Mouse (Mus musculus): ENCODE measurements around the gene Gm49396. TPM values are rescaled to one million over a fixed set of nuclear protein-coding genes. Genes with fewer than 3 reads are reported as not detected.

The Gm49396 gene
- 1.6 TPM for polyA plus RNA-seq (2014; fragmentation: Illumina TruSeq; extraction: RNeasy Lipid Tissue Mini Kit (QIAGEN cat#74804); ENCODE audit: low read depth, low replicate concordance)

GRCm38 (mm10) chr7:30563117-30563905 is at the start of gene Gm49396, which contains the start of the genes U2af1l4 and Psenen:
Gm49396 (plus strand) TSS chr7:30563344.
U2af1l4 (plus strand) TSS chr7:30563301.
Psenen (minus strand) TSS chr7:30563627.

GRCm38 (mm10) chr7:30534633-30535577 is 28.2 kb upstream of the Gm49396 start, which contains the start of gene Arhgap33:
Arhgap33 (minus strand) TSS chr7:30535060.

GRCm38 (mm10) chr7:30552102-30553020 is 10.8 kb upstream of the Gm49396 start, which contains the start of the genes Hspb6 and Proser3:
Hspb6 (plus strand) TSS chr7:30552178.
Proser3 (minus strand) TSS chr7:30552299.

GRCm38 (mm10) chr7:30559443-30559954 is 3.6 kb upstream of the Gm49396 start, which contains the start of gene Lin37:
Lin37 (minus strand) TSS chr7:30559838.

GRCm38 (mm10) chr7:30564970-30565571 is 1.9 kb downstream of the Gm49396 start, which contains the start of gene Igflr1:
Igflr1 (plus strand) TSS chr7:30565427.

GRCm38 (mm10) chr7:30588676-30589434 is 25.7 kb downstream of the Gm49396 start, which contains the start of gene Kmt2b:
Kmt2b (minus strand) TSS chr7:30588726.

GRCm38 (mm10) chr7:30598786-30599185 is 35.6 kb downstream of the Gm49396 start, which contains the start of gene Zbtb32:
Zbtb32 (minus strand) TSS chr7:30598909.

GRCm38 (mm10) chr7:30612654-30613402 is 49.7 kb downstream of the Gm49396 start, which contains the start of gene Upk1a:
Upk1a (minus strand) TSS chr7:30612847.

Other genes starting within 250 kb of the Gm49396 start
- gene Syne4, start 248.5 kb upstream of the Gm49396 start, polyA plus RNA-seq (2014; fragmentation: Illumina TruSeq; extraction: RNeasy Lipid Tissue Mini Kit (QIAGEN cat#74804); ENCODE audit: low read depth, low replicate concordance) = not detected
- 0.50 TPM for gene E130208F15Rik, start 241.6 kb upstream of the Gm49396 start, polyA plus RNA-seq (2014; fragmentation: Illumina TruSeq; extraction: RNeasy Lipid Tissue Mini Kit (QIAGEN cat#74804); ENCODE audit: low read depth, low replicate concordance)
- gene Sdhaf1, start 239.4 kb upstream of the Gm49396 start, polyA plus RNA-seq (2014; fragmentation: Illumina TruSeq; extraction: RNeasy Lipid Tissue Mini Kit (QIAGEN cat#74804); ENCODE audit: low read depth, low replicate concordance) = 2.9 TPM
- gene Lrfn3, start 200.6 kb upstream of the Gm49396 start, polyA plus RNA-seq (2014; fragmentation: Illumina TruSeq; extraction: RNeasy Lipid Tissue Mini Kit (QIAGEN cat#74804); ENCODE audit: low read depth, low replicate concordance) = 0.85 TPM
- 6.5 TPM for gene Tyrobp, start 149.6 kb upstream of the Gm49396 start, polyA plus RNA-seq (2014; fragmentation: Illumina TruSeq; extraction: RNeasy Lipid Tissue Mini Kit (QIAGEN cat#74804); ENCODE audit: low read depth, low replicate concordance)
- not detected for gene Hcst, start 143.5 kb upstream of the Gm49396 start, polyA plus RNA-seq (2014; fragmentation: Illumina TruSeq; extraction: RNeasy Lipid Tissue Mini Kit (QIAGEN cat#74804); ENCODE audit: low read depth, low replicate concordance)
- gene Nfkbid, start 141.6 kb upstream of the Gm49396 start, polyA plus RNA-seq (2014; fragmentation: Illumina TruSeq; extraction: RNeasy Lipid Tissue Mini Kit (QIAGEN cat#74804); ENCODE audit: low read depth, low replicate concordance) = not detected
- not detected for gene Aplp1, start 117.8 kb upstream of the Gm49396 start, polyA plus RNA-seq (2014; fragmentation: Illumina TruSeq; extraction: RNeasy Lipid Tissue Mini Kit (QIAGEN cat#74804); ENCODE audit: low read depth, low replicate concordance)
- gene Kirrel2, start 105.7 kb upstream of the Gm49396 start, polyA plus RNA-seq (2014; fragmentation: Illumina TruSeq; extraction: RNeasy Lipid Tissue Mini Kit (QIAGEN cat#74804); ENCODE audit: low read depth, low replicate concordance) = not detected
- not detected for gene Nphs1, start 105.0 kb upstream of the Gm49396 start, polyA plus RNA-seq (2014; fragmentation: Illumina TruSeq; extraction: RNeasy Lipid Tissue Mini Kit (QIAGEN cat#74804); ENCODE audit: low read depth, low replicate concordance)
- gene Prodh2, start 69.7 kb upstream of the Gm49396 start, polyA plus RNA-seq (2014; fragmentation: Illumina TruSeq; extraction: RNeasy Lipid Tissue Mini Kit (QIAGEN cat#74804); ENCODE audit: low read depth, low replicate concordance) = 10.0 TPM
- gene Arhgap33, start 28.3 kb upstream of the Gm49396 start, polyA plus RNA-seq (2014; fragmentation: Illumina TruSeq; extraction: RNeasy Lipid Tissue Mini Kit (QIAGEN cat#74804); ENCODE audit: low read depth, low replicate concordance) = not detected
- 13.0 TPM for gene Hspb6, start 11.2 kb upstream of the Gm49396 start, polyA plus RNA-seq (2014; fragmentation: Illumina TruSeq; extraction: RNeasy Lipid Tissue Mini Kit (QIAGEN cat#74804); ENCODE audit: low read depth, low replicate concordance)
- 0.34 TPM for gene Proser3, start 11.0 kb upstream of the Gm49396 start, polyA plus RNA-seq (2014; fragmentation: Illumina TruSeq; extraction: RNeasy Lipid Tissue Mini Kit (QIAGEN cat#74804); ENCODE audit: low read depth, low replicate concordance)
- gene Lin37, start 3.5 kb upstream of the Gm49396 start, polyA plus RNA-seq (2014; fragmentation: Illumina TruSeq; extraction: RNeasy Lipid Tissue Mini Kit (QIAGEN cat#74804); ENCODE audit: low read depth, low replicate concordance) = 5.1 TPM
- 14.8 TPM for gene U2af1l4, start within 50 bp of the Gm49396 start, polyA plus RNA-seq (2014; fragmentation: Illumina TruSeq; extraction: RNeasy Lipid Tissue Mini Kit (QIAGEN cat#74804); ENCODE audit: low read depth, low replicate concordance)
- 23.8 TPM for gene Psenen, start 283 bp downstream of the Gm49396 start, polyA plus RNA-seq (2014; fragmentation: Illumina TruSeq; extraction: RNeasy Lipid Tissue Mini Kit (QIAGEN cat#74804); ENCODE audit: low read depth, low replicate concordance)
- gene Igflr1, start 2.1 kb downstream of the Gm49396 start, polyA plus RNA-seq (2014; fragmentation: Illumina TruSeq; extraction: RNeasy Lipid Tissue Mini Kit (QIAGEN cat#74804); ENCODE audit: low read depth, low replicate concordance) = not detected
- gene Kmt2b, start 25.4 kb downstream of the Gm49396 start, polyA plus RNA-seq (2014; fragmentation: Illumina TruSeq; extraction: RNeasy Lipid Tissue Mini Kit (QIAGEN cat#74804); ENCODE audit: low read depth, low replicate concordance) = 2.6 TPM
- gene Zbtb32, start 35.6 kb downstream of the Gm49396 start, polyA plus RNA-seq (2014; fragmentation: Illumina TruSeq; extraction: RNeasy Lipid Tissue Mini Kit (QIAGEN cat#74804); ENCODE audit: low read depth, low replicate concordance) = not detected
- not detected for gene Upk1a, start 49.5 kb downstream of the Gm49396 start, polyA plus RNA-seq (2014; fragmentation: Illumina TruSeq; extraction: RNeasy Lipid Tissue Mini Kit (QIAGEN cat#74804); ENCODE audit: low read depth, low replicate concordance)
- gene Cox6b1, start 62.8 kb downstream of the Gm49396 start, polyA plus RNA-seq (2014; fragmentation: Illumina TruSeq; extraction: RNeasy Lipid Tissue Mini Kit (QIAGEN cat#74804); ENCODE audit: low read depth, low replicate concordance) = 967 TPM
- not detected for gene Etv2, start 72.5 kb downstream of the Gm49396 start, polyA plus RNA-seq (2014; fragmentation: Illumina TruSeq; extraction: RNeasy Lipid Tissue Mini Kit (QIAGEN cat#74804); ENCODE audit: low read depth, low replicate concordance)
- gene Rbm42, start 87.0 kb downstream of the Gm49396 start, polyA plus RNA-seq (2014; fragmentation: Illumina TruSeq; extraction: RNeasy Lipid Tissue Mini Kit (QIAGEN cat#74804); ENCODE audit: low read depth, low replicate concordance) = 0.50 TPM
- 0.93 TPM for gene Haus5, start 101.7 kb downstream of the Gm49396 start, polyA plus RNA-seq (2014; fragmentation: Illumina TruSeq; extraction: RNeasy Lipid Tissue Mini Kit (QIAGEN cat#74804); ENCODE audit: low read depth, low replicate concordance)
- gene Pmis2, start 108.3 kb downstream of the Gm49396 start, polyA plus RNA-seq (2014; fragmentation: Illumina TruSeq; extraction: RNeasy Lipid Tissue Mini Kit (QIAGEN cat#74804); ENCODE audit: low read depth, low replicate concordance) = not detected
- gene 2200002J24Rik, start 135.6 kb downstream of the Gm49396 start, polyA plus RNA-seq (2014; fragmentation: Illumina TruSeq; extraction: RNeasy Lipid Tissue Mini Kit (QIAGEN cat#74804); ENCODE audit: low read depth, low replicate concordance) = not detected
- gene Atp4a, start 148.9 kb downstream of the Gm49396 start, polyA plus RNA-seq (2014; fragmentation: Illumina TruSeq; extraction: RNeasy Lipid Tissue Mini Kit (QIAGEN cat#74804); ENCODE audit: low read depth, low replicate concordance) = 0.21 TPM
- 28.3 TPM for gene Tmem147, start 166.2 kb downstream of the Gm49396 start, polyA plus RNA-seq (2014; fragmentation: Illumina TruSeq; extraction: RNeasy Lipid Tissue Mini Kit (QIAGEN cat#74804); ENCODE audit: low read depth, low replicate concordance)
- not detected for gene Gapdhs, start 180.3 kb downstream of the Gm49396 start, polyA plus RNA-seq (2014; fragmentation: Illumina TruSeq; extraction: RNeasy Lipid Tissue Mini Kit (QIAGEN cat#74804); ENCODE audit: low read depth, low replicate concordance)
- gene Sbsn, start 188.1 kb downstream of the Gm49396 start, polyA plus RNA-seq (2014; fragmentation: Illumina TruSeq; extraction: RNeasy Lipid Tissue Mini Kit (QIAGEN cat#74804); ENCODE audit: low read depth, low replicate concordance) = not detected
- not detected for gene Dmkn, start 200.4 kb downstream of the Gm49396 start, polyA plus RNA-seq (2014; fragmentation: Illumina TruSeq; extraction: RNeasy Lipid Tissue Mini Kit (QIAGEN cat#74804); ENCODE audit: low read depth, low replicate concordance)
- not detected for gene Krtdap, start 224.6 kb downstream of the Gm49396 start, polyA plus RNA-seq (2014; fragmentation: Illumina TruSeq; extraction: RNeasy Lipid Tissue Mini Kit (QIAGEN cat#74804); ENCODE audit: low read depth, low replicate concordance)